Mouse (Mus musculus) thymus, adult 2 months (tissue): Measurements from ENCODE around the gene Itpkb.

ENCODE experiments used
- CTCF ChIP-seq: fragments of 200-500 bp; IDR thresholded peaks from 2 replicates; pipeline ENCODE4 v1.5.1; 2012; ENCODE audit warnings: mild to moderate bottlenecking, control low read depth, low read length, moderate library complexity, borderline replicate concordance; ENCODE audit not compliant: control insufficient read depth, poor library complexity, insufficient read depth; ENCODE audit errors: extremely low read depth
- POLR2A ChIP-seq: fragments of 200-500 bp; IDR thresholded peaks from 2 replicates; pipeline ENCODE4 v1.6.1; 2012; ENCODE audit warnings: mild to moderate bottlenecking, low read length, control low read depth, moderate library complexity; ENCODE audit not compliant: control insufficient read depth, poor library complexity, insufficient read depth; ENCODE audit errors: extremely low read depth

DNA sequence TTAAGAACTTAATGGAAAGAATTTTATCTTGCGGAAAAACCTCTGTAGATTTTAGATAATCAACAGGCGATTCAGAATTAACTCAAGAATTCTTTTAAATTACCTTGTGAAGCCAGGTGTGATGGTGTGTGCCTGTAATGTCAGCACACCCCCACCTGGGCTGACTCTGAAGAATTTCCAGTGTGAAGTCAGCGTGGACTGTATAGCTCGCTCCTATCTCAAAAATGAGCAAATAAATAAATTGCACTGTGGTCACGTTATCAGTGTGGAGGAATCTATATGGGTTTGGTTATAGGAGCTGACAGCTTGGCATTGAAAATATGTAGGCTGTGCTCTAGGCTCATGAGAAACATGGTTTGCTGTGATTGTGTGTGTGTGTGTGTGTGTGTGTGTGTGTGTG lies 8.9 kb downstream of the Itpkb start:
- TF ChIP-seq CTCF (no peak), POLR2A (no peak)
